9 mouse cellular contexts compared by ENCODE assay signal in the genomic region with DNA sequence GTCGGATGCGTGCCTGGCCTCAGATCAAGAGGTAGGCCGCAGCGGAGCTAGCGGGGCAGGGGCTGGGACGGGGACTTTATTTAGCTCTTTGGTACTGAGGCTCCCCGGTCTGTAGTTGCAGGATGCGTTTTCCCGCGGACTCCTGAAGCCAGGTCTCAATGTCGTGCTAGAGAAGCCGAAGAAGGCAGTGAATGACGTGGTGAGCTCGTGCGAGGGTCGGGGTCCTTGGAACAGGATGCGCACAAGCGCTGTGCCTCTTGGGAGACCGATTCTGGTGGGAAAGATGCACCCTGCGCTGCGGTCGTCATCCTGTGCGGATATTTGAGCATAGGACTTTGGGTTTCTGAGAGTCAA. TPM values are rescaled to one million over a fixed set of nuclear protein-coding genes. Genes with fewer than 3 reads are reported as not detected.
DNase-seq lines count a peak whose midpoint lies in the region; ATAC-seq and TF ChIP-seq lines count a peak whose summit lies in the region.
"Had no signal": no experiment of that assay in that cellular context is flagged by ENCODE, and none has a peak within 500 bp of the region (broad histone marks: within the 10 kb centered on the region; RNA-seq: fewer than 3 reads in every experiment).

No protein-coding gene starts in this region.

- no peak for DNase-seq in left cerebral cortex, adult 2 months (ENCODE audit: extremely low spot score in 1 of 2, low spot score in 2 of 2)
- no peak for DNase-seq in left cerebral cortex, postnatal 25 days (ENCODE audit: low spot score in 2 of 2)
- peak; percentile 21 for DNase-seq in embryo, embryonic 10.5 days (ENCODE audit: low spot score)
- peak; percentile 23 for DNase-seq in midbrain, postnatal 0 days (ENCODE audit: low spot score)
- DNase-seq in spleen, postnatal 36 days (ENCODE audit: low spot score in 2 of 2) = no peak
- no peak for DNase-seq in thymus, postnatal 10 days (ENCODE audit: low spot score in 2 of 2)
- DNase-seq in thymus, postnatal 36 days = no peak

- no peaks in the 10 kb centered on the region for H3K9me3 ChIP-seq in midbrain, postnatal 0 days (ENCODE audit: low read length)

- H3K4me2 ChIP-seq in midbrain, postnatal 0 days (ENCODE audit: low read depth, low read length, poor library complexity, severe bottlenecking) = peak overlapping the region; percentile 73

- intact Hi-C loops in left cerebral cortex, adult 2 months (cut with DNase I) = loop anchor here (5.0 to 10.0 kb wide), 2 partner anchors 214 to 554 kb away; partner anchors contain the start of genes Med8, Szt2 and Zfp691
- intact Hi-C loops in left cerebral cortex, postnatal 25 days (cut with DNase I) = no loop called here

- peak overlapping the region; percentile 61 for H3K9ac ChIP-seq in midbrain, postnatal 0 days (replicated peaks; ENCODE audit: low read length, poor library complexity, severe bottlenecking)

- under 1% methylated on average over 23 of the region's 23 CpGs for WGBS in midbrain, postnatal 0 days

- H3K36me3 ChIP-seq in midbrain, postnatal 0 days (ENCODE audit: insufficient read depth, low read length) = peaks cover 25% of the 10 kb centered on the region

- H3K27me3 ChIP-seq in midbrain, postnatal 0 days (ENCODE audit: insufficient read depth, low read length) = no peaks in the 10 kb centered on the region

- H3K4me1 ChIP-seq in midbrain, postnatal 0 days (ENCODE audit: insufficient read depth, low read length) = peaks cover 6% of the 10 kb centered on the region; the same call in 1 of the 2 replicates

- TF ChIP-seq CTCF in left cerebral cortex, adult 2 months (IDR thresholded peaks at IDR 0.05) = no peak
- no peak for TF ChIP-seq CTCF in midbrain, postnatal 0 days (IDR thresholded peaks at IDR 0.05)

- peak overlapping the region; percentile 54 for H3K4me3 ChIP-seq in left cerebral cortex, adult 2 months
- H3K4me3 ChIP-seq in midbrain, postnatal 0 days (ENCODE audit: low read depth, low read length) = peak overlapping the region; percentile 69

- H3K27ac ChIP-seq in left cerebral cortex, adult 2 months = peak overlapping the region; percentile 16
- H3K27ac ChIP-seq in midbrain, postnatal 0 days (ENCODE audit: low read depth, low read length) = peak overlapping the region; percentile 60

- peak; percentile 39 for ATAC-seq in inflammation-experienced regulatory T-cells, adult 6 months
- peak; percentile 48; the same call in 1 of the 2 replicates for ATAC-seq in midbrain, postnatal 0 days (ENCODE audit: low FRiP score)

RNA-seq across cellular contexts. Expression of gene Ebna1bp2, which starts 0.3 kb away (rescaled TPM):
- 10 to 100 TPM; 52.7 to 61.4 TPM for total RNA-seq in left cerebral cortex, adult 2 months (2021)
- 10 to 100 TPM; 55.4 to 58.0 TPM for total RNA-seq in left cerebral cortex, postnatal 25 days (2021)
- 100 to 1,000 TPM; 160 to 179 (median 172) TPM for polyA plus RNA-seq in inflammation-experienced regulatory T-cells, adult 6 months (2017; shearing (Covaris generic))
- total RNA-seq in midbrain, postnatal 0 days (2014; rRNA removed) = 29.4 and 40.7 TPM in 2 replicates
- 76.7 and 83.8 TPM in 2 replicates for polyA plus RNA-seq in midbrain, postnatal 0 days (2015; fragmentation: Nextera tagmentation; extraction: Ambion mirVana)

RNA-seq across cellular contexts. Expression of gene Cfap57, which starts 0.4 kb away (rescaled TPM):
- total RNA-seq in left cerebral cortex, adult 2 months (2021) = under 1 TPM; 0.72 to 0.82 TPM
- under 1 TPM; 0.76 to 0.99 TPM for total RNA-seq in left cerebral cortex, postnatal 25 days (2021)
- polyA plus RNA-seq in inflammation-experienced regulatory T-cells, adult 6 months (2017; shearing (Covaris generic)) = under 1 TPM in 1 of 3 experiments, not detected in 2; 0.09 TPM
- total RNA-seq in midbrain, postnatal 0 days (2014; rRNA removed) = 0.82 and 1.1 TPM in 2 replicates
- polyA plus RNA-seq in midbrain, postnatal 0 days (2015; fragmentation: Nextera tagmentation; extraction: Ambion mirVana) = 1.4 TPM in 2 replicates

RNA-seq across cellular contexts. Expression of gene Olfr62, which starts 37.8 kb away (rescaled TPM):
- total RNA-seq in left cerebral cortex, adult 2 months (2021) = not detected
- not detected for total RNA-seq in left cerebral cortex, postnatal 25 days (2021)
- polyA plus RNA-seq in inflammation-experienced regulatory T-cells, adult 6 months (2017; shearing (Covaris generic)) = not detected
- total RNA-seq in midbrain, postnatal 0 days (2014; rRNA removed) = not detected in 2 replicates
- polyA plus RNA-seq in midbrain, postnatal 0 days (2015; fragmentation: Nextera tagmentation; extraction: Ambion mirVana) = not detected in 2 replicates
- polyA plus RNA-seq: brain, embryonic 14.5 days had no signal

Comparison
In these comparisons a context has a peak if more than half of its experiments do, and no peak if none do; other contexts are left out.
1. DNase-seq: peak in embryo, embryonic 10.5 days (single experiment) and midbrain, postnatal 0 days (single experiment); none in left cerebral cortex, adult 2 months (0 of 2), left cerebral cortex, postnatal 25 days (0 of 2), spleen, postnatal 36 days (0 of 2), thymus, postnatal 10 days (0 of 2) and thymus, postnatal 36 days (0 of 2).